Mouse (Mus musculus): ENCODE results near the gene Fign. TPM values are rescaled to one million over a fixed set of nuclear protein-coding genes. Genes with fewer than 3 reads are reported as not detected.

The Fign gene
- total RNA-seq (2023), result not detected

DNA sequence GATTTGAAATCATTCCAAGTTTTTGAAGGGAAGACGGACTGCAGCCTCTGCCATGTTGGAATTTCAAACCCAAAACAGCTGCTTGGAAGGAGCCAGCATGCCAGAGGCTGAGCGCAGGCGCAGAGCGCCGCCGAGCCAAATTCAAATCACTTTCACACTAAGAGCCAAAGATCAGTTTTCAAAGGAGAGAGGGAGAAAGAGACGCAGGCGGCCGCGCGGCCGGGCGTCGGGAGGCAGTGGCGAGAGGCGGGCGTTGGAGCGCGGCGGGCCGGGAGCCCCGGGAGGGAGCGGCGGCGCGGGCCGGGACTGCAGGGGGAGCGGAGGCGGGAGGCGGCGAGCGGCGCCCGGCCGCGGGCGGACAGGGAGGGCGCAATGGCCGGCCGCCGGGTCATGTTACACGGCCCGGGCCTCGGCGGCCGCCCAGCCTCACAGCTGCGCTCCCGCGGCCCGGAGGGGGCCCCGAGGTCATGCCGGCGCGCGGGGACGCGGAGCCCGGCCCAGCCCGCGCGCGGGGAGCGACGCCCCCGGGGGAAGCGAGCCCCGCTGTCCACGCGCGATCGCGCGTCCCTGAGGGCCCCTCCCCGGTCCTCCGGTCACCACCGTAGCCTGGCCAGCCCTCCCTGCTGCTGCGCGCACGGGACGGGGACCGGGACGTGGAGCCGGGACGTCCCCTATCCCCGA, at the start of gene Fign:
Fign (minus strand) TSS at position 102 of the 681 bp plus-strand sequence.

